Mouse (Mus musculus): ENCODE measurements around the gene Ace3.

The Ace3 gene

DNA sequence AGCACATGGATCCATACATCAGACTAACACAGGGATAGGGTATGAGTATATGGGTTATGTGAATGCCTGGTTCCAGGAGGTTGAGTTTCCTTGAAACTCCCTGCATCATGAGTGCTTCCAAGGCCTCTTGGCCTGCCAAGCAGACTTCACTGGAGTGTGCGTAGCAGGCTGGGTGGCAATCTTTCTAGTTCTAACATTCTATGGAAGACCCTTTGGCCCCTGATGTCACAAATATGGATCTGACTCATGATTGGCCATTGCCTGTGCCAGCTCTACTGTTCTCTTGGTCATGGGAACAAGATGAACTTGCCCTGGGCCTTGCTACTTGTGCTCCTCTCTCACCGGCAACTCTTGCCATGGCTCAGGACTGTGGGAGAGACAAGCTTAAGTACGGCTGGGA, at the start of gene Ace3:
TSS of gene Ace3 (plus strand) at position 301 of the 400 bp plus-strand sequence.
- no peak for DNase-seq (ENCODE audit: low read depth, low spot score)

DNA sequence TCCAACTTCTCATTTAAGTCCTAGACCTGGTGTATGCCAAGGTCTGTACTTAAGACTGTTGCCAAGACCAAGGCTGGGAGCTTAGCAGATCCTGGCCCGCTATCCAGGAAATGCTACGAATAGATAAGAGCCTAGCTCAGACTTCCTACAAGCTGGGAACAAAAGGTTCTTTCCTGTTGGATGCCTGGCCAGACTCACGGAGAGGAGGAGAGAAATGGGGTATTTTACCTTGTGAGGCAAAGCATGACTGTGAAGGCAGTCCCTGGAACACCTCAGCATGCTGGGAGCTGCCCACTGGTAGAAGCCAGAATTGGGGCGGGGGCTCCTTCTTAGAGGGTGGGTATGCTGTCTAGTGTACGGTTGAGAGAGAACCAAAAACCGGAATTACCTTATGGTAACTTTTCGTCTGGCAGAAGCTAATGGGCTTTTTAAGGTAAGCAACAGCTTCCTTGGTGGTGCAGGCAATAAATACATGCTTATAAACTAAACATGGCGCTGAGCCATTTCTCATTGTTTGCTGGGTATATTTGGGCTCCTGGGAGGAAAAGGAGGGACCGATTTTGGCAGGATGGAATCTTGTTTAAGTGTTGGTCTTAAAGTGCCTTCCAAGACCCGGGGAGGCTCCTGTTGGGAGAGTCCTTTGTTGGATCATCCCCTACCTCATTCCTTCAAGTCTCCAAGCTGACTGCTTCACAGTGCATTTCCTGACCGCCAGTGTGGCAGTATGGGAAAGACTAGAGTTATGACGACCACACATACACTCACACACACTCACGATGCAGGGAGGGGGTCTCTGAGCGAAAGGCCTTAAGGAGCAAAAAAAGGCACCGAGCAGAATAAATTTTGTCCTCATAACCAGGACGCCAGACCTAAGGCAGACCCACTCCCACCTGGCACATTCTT, 49.5 kb upstream of the Ace3 start:
- DNase-seq (ENCODE audit: low read depth, low spot score), result no peak

DNA sequence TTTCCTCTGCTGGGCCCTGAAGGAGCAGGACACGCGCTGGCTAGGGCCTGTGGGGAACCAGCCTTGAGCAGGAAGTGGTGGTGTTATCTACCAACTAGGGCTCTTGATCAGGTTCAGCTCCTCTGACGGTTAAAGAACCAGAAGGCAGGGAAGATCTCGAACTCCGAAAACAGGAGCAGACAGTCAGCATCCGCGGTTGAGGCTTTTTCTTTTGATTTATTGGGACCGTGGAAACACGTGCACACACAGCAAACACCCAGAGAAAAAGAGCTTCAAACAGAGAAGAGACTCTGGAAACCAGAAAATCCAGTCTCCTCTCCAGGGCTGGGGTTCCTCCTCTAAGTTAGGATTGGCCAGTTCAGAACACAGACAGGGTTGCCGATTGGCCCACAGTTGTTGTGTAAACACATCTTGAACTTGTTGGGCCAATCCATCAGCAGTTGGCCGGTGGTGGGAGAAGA, 47.8 kb upstream of the Ace3 start:
- no peak for DNase-seq (ENCODE audit: low read depth, low spot score)

DNA sequence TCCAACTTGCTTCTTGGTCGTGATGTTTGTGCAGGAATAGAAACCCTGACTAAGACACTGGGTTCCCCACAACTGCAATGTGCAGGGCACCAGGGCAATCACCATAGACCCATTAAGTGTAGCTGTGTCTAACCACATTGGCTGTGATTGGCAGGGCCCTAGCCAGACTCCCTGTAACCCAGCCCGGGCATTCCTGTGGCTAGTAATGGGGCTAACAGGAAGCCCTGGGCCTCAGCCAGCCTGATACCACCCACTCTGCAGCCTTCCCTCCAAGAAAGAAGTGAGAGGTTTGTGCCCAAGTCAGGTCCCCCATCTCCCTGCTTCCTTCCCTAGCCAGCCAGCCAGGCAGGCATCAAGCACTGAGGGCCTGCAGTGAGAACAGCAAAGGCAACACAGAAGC, 46.2 kb upstream of the Ace3 start:
- DNase-seq (ENCODE audit: low read depth, low spot score), result no peak

DNA sequence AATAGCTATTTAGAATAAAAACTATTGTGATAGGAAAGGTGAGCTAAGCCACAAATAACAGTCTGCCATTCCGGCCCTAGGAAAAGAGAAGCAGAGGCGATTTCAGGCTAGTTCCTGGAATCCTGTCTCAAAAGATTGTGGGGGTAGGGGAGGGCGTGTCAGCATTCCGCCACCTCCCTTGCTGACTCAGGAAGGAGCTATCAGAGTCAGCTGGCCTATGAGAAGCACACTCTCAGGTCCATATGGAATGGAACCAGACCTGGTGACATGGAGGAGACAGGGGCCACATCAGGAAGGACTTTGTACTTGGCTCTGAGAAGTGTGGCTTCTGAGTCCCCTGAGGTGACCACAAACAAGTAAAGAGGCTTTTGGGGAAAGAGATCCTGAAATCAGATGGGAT, 44.0 kb upstream of the Ace3 start:
- DNase-seq (ENCODE audit: low read depth, low spot score), result no peak

DNA sequence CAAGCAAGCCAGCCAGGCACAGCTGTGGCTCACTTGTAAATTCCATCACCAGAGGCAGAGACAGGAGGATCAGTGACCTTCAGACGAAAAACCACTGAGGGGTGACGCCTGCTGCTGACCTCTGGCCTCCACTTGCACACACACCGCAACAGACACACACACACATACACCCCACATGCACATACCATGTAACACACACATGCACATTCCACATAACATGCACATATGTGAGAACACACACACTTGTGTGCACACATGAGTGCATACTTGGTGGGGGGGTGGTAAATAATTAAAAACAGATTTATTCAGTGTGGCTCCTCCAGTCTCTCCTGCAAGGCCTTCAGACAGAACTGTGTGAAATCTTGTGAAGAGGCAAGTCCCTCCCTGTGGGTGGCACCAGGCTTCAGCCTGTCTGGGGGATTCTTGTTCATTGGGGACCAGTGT, 42.9 kb upstream of the Ace3 start:
- DNase-seq (ENCODE audit: low read depth, low spot score), result no peak

DNA sequence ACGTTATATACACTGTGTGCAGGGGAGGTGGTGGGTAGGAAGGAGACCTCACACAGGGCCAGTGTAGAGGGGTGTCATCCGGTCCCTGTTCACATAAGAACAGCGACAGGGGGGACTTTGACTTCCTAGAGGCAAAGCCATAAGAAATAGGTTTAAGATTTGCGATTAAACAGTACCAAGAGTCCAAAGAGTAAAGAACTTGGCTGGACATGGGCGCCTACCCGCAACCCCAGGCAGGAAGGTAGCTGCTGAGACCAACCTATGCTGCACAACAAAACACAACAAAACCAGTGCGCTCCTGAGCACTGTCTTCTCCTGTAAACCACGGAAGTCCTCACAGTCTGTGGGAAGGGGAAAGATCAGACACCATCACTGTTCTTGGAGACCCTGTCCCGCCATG, 42.4 kb upstream of the Ace3 start:
- no peak for DNase-seq (ENCODE audit: low read depth, low spot score)

DNA sequence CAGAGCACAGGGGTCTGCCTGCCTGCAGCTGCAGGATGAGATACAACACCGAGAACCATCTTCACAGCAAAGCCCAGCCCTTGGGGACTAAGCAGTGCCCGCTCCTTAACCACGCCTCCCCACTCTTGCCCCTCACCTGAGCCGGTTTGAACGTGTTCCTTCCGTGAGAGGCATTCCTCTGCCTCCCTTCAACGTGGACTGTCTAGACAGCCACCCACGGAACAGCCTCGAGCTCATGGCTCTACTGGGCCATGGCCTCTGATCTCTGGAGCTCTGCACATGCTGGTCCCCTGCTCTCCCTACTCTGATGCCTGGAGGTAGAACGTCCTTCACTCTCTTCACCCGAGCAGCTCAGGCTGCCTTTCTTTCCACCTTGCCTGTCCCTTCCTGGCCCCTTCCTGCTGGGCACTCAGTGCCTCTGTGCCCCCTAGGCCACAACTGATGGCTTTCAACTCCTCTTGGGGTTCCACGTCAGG, 41.5 kb upstream of the Ace3 start, which contains the start of gene Cyb561:
TSS of gene Cyb561 (minus strand) at position 426 of the 476 bp plus-strand sequence.
- DNase-seq (ENCODE audit: low read depth, low spot score), result no peak

DNA sequence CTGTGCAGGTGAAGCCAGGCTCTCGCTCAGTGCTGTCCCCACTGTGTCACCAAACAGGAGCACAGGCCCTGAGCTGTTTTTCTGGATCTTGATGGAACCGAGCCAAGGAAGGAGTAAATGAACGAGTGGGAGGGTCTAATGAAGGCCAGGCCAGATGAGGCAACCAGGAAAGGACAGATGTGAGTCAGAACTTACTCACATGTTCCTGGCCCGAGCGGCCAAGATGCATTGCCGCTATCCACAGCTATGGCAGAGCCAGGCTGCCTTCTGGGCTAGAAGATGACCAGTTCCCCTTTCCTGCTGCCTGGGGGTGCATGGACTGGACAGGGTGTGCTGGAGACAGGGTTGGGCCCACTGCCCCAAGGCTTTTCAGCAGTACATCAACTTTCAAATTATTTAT, 41.1 kb upstream of the Ace3 start:
- no peak for DNase-seq (ENCODE audit: low read depth, low spot score)

DNA sequence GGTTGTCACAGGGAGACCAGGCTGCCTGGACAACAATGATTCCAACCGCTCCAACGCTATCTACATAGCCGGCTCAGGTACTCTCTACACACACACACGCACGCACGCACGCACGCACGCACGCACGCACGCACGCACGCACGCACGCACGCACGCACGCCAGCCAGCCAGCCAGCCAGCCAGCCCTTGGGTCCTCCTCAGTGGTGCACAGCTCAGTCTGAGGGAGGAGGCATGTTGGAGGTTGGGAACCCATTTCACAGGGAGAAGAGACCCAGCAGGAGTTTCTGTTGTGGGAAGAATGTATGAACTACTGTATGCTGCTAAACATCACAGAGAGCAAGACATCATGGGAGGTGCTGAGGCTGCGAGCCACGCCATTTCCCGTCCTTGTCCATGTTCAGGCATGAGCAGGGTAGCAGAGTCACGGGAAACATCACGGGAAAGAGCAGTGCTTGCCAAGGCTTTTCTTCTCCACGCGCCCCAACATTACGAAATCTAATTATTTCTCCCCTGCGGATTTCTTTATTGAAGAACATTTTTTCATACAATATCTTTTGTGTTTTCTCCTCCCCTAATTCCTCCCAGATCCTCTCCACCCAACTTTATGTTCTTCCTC, 38.6 kb upstream of the Ace3 start:
- DNase-seq (ENCODE audit: low read depth, low spot score), result no peak

DNA sequence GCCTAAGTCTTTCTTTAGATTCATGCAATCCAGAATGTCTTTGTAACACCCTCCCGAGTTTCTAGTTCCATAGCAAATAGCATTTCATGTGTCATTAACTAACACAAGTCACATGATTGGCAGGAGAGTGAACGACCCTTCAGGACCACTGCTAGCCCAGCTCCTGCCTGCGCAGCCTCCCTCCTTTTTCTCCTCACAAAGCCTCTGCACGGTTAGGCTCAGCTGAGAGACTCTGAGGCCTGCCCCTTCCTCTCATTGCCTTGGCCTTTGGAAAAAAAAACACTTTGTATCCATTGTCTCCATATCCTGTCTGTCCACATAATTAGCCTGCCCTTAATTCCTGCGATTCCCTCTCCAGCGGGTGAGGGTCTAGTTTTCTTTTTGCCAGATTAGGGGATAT, 37.0 kb upstream of the Ace3 start:
- DNase-seq (ENCODE audit: low read depth, low spot score), result no peak

DNA sequence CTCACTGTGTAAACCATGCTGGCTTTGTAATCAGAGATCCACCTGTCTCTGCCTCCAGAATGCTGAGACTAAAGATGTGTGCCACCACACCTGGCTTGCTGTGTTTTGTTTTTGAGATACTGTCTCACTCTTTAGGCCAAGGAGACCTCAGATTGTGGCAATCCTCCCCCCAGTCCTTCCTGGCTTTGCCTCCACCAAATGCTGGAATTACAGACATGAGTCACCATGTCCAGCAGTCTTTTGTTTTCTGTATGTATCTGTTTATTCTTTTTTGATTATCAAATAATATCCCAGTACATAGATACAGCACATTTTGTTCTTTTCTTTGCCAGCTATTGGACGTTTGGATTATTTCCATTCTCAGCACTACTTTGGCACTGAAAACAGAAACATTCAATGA, 35.9 kb upstream of the Ace3 start:
- DNase-seq (ENCODE audit: low read depth, low spot score), result no peak

DNA sequence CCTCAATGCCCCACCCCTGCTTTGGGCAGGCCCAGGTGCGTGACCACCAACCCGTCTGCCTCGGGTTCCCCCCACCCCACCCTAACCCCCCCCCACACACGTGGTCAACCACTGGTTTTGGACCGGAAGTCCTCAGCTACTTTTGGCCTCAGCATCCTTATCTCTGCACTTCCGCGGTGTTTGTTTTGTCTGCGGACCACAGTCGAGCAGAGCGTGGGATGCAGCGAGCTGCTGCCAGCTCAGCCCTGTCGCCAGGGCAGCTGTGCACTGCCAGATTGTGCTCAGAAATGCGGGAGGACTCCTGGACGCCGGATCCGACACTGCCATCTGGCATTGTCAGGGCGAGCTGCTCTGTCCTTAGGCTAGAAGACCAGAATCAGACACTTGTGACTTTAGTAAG, 35.1 kb upstream of the Ace3 start:
- no peak for DNase-seq (ENCODE audit: low read depth, low spot score)

DNA sequence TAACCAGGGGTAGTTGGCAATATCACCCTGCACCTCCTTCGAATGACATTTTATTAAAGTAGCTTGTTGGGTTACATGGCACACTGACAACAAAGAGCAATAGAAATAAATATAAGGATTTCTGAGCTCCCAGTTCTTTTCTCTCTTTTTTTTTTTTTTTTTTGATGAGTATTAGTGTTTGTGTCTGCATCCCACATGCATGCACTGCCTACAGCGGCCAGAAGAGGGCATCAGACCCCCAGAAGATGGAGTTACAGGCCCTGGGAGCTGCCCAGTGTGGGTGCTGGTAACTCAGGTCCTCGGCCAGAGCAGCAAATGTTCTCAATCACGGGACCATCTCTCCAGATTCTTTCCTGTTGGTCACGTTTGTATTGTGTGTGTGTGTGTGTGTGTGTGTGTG, 29.8 kb upstream of the Ace3 start:
- no peak for DNase-seq (ENCODE audit: low read depth, low spot score)

DNA sequence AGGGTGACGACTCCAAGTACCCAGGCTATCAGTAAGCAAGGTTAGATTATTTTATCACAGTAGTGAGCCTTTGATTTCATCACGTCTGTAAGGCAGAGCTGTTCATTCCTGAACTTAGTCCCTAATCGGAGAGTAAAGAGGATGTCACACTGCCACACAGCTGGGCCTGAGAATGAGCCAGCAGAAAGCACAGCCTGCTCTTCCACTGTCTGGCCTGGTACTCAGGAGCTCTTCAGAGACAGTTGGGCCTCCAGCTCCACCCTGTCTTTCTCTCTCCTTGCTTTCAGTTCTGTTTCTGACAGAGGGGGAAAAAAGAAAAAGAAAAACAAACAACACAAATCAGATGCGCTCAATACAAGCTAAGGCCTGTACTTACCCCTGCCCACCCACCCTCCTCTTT, 28.2 kb upstream of the Ace3 start:
- no peak for DNase-seq (ENCODE audit: low read depth, low spot score)

DNA sequence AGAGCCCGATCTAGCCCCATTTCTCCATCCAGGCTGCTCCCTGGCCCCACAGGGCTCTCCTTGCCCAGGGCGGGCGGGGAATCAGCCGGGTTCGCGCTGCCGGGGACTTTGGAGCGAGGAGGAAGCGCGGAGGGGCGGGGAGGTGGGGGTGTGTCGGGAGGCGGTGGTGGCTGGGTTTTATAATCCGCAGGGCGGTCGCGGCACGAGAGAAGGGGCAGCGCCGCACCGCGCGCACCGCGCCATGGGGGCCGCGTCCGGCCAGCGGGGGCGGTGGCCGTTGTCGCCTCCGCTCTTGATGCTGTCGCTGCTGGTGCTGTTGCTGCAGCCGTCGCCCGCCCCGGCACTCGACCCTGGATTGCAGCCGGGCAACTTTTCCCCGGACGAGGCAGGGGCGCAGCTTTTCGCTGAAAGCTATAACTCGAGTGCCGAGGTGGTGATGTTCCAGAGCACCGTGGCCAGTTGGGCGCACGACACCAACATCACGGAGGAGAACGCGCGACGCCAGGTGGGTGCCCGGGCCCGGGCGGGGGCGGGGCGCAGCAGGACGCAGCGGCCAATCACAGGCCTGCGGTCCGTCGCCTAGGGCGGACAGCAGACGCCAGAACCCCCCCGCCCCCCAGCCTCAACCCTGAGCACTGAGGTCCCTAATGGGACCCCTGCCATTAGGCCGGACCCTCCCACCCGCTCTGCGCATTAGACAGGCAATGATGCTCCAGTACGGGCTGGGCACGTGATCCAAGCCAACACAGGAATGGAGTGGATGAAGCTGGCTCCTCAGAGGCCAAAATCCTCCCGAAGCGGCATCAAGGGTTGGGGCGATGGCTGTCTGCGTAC, 26.5 kb upstream of the Ace3 start, which contains the start of gene Ace:
TSS of gene Ace (plus strand) at position 205 of the 834 bp plus-strand sequence.
- no peak for DNase-seq (ENCODE audit: low read depth, low spot score)

DNA sequence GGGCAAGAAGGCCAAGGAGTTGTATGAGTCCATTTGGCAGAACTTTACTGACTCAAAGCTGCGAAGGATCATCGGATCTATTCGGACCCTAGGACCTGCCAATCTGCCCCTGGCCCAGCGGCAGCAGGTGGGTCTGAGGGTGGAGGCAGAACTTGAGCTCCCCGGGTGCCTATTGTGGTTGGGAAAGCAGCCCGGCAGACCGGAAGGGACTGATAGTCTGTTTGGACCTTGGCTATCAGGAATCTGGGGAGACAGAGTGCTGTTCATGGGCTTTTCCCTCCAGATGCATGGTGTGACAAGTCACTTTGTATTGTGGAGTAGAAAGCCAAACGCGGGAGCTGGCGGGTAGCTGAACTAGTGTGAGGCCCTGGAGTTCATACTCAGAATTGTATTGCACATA, 25.5 kb upstream of the Ace3 start:
- no peak for DNase-seq (ENCODE audit: low read depth, low spot score)

DNA sequence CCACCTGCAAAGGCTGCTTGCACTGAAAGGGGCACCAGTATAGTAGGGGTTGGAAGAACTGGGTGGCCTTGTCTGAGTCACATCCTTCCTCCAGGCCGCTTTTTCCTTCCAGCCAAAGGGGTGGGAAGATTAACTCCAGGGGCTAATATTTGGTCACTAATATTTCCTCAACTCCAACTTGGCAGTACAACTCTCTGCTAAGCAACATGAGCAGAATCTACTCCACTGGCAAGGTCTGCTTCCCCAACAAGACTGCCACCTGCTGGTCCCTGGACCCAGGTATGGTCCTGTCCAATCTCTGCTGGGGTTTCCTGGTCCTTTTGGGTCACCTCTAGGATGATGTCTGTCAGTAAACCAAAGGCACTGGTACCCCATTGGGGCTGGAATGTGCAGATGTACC, 25.0 kb upstream of the Ace3 start:
- DNase-seq (ENCODE audit: low read depth, low spot score), result no peak

DNA sequence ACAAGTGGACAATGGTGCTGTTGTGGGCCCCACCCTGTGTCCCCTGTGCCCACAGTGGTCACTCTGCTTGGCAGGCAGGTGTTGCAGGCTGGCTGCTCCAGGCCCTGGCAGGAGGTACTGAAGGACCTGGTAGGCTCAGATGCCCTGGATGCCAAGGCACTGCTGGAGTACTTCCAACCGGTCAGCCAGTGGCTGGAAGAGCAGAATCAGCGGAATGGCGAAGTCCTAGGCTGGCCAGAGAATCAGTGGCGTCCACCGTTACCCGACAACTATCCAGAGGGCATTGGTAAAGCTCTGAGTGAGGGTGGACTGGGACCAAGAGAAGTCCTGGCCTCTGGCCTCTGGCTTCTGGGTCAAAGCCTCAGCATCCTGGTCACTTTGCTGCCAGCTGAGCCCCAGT, 19.9 kb upstream of the Ace3 start:
- no peak for DNase-seq (ENCODE audit: low read depth, low spot score)

DNA sequence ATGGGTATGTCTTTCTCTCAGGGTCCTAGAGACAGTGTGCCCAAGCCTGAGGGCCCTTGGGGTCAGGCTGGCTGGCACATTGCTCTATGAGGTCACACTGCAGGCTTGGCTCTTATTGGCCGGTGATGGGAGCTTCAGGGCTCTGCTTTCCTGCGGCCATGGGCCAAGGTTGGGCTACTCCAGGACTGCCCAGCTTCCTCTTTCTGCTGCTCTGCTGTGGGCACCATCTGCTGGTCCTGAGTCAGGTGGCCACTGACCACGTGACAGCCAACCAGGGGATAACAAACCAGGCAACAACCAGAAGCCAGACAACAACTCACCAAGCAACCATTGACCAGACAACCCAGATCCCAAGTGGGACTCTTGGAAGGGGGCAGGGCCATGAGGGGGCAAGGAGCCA, 19.4 kb upstream of the Ace3 start:
- DNase-seq (ENCODE audit: low read depth, low spot score), result no peak

DNA sequence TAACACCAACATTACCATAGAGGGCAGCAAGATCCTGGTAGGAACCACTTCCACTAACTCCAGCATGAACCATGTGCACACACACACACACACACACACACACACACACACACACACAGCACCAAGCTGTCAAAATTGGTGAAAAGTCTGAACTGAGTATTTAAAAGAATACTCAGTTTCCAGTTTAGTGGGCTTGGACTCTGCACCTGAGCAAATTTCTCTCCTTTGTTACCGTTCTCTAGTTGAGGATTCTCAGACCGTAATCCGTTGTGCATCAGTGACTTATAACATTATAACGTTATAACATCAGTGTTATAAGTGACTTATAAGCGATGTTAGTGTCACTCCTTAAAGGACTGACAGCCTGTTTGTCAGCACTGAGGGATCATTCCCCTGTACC, 18.8 kb upstream of the Ace3 start:
- DNase-seq (ENCODE audit: low read depth, low spot score), result no peak

DNA sequence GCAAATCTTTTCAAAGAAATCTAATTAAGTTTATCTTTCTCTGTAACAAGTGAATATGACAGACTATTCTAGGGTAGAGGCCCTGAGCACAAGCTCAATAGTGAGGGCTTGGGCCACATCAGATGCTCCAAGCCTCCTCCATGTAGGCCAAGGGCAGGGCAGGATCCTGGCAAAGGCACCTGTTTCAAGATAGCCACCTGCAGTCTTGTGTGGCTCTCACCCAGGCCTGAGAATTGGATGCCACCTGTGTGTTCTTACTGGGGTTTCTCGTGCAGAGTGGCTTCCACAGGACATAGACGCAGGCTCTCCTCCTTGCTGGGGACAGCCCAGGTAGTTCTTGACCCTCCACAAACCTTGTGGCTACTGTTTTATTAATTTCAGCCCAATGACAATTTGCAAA, 16.2 kb upstream of the Ace3 start:
- DNase-seq (ENCODE audit: low read depth, low spot score), result no peak
